Mouse (Mus musculus): ENCODE results near the gene Pgm5. TPM values are rescaled to one million over a fixed set of nuclear protein-coding genes. Genes with fewer than 3 reads are reported as not detected.

Gene Pgm5
- total and polyA plus RNA-seq, 3 experiments: not detected

DNA sequence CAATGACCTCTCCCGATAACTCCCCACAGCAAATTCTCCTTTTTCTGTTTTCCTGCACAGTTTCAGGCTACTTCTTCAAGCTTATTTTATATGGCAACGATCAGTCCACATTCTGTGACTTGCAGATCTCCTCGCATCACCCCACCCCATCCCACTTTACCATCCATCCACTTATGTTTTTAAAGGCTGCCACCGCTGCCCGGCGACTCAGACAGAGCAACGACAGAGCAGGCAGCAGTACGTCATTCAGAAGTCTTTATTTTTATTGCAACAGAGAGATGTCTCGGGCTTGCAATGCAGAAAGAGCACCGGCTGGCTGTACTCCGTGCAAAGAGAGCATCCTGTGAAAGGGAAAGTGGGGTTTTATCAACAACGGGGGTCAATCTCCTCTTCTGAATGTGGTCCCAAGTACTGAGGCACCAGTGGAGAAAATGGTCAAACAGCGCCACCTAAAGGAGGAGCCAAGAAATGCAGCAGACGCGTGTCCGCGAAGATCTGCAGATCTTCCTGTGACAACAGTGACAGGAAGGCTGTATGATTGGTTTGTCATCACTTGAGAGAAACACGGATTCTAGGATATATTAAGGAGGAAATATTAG, 9.5 kb upstream of the Pgm5 start:
- H3K4me1 ChIP-seq (ENCODE audit: control insufficient read depth in 1 of 2, insufficient read depth in 2 of 2, low read length in 2 of 2): no peaks in the 10 kb centered on the region
- no peaks in the 10 kb centered on the region for H3K9me3 ChIP-seq (replicated peaks; ENCODE audit: insufficient read depth, low read length)
- peaks cover 0 to 4% of the 10 kb centered on the region in 2 experiments; a peak in 3 of 4 replicates for H3K27me3 ChIP-seq (ENCODE audit: control insufficient read depth in 1 of 2, insufficient read depth in 2 of 2, low read length in 2 of 2)
- H3K4me3 ChIP-seq (ENCODE audit: control insufficient read depth in 1 of 2, insufficient read depth in 1 of 2, low read depth in 2 of 2, low read length in 2 of 2): no peak overlapping the region; a peak in 1 of 4 replicates
- peak; percentile 75 for DNase-seq (ENCODE audit: low read depth, low spot score)
- H3K9ac ChIP-seq (ENCODE audit: control insufficient read depth, low read depth, low read length, poor library complexity, severe bottlenecking): no peak overlapping the region
- H3K27ac ChIP-seq (ENCODE audit: control insufficient read depth, low read depth, low read length): no peak overlapping the region
- H3K36me3 ChIP-seq (ENCODE audit: control insufficient read depth in 1 of 2, insufficient read depth in 2 of 2, low read length in 2 of 2): no peaks in the 10 kb centered on the region
- TF ChIP-seq USF2 (IDR thresholded peaks at IDR 0.05; ENCODE audit: borderline replicate concordance in 1 of 2, insufficient read depth in 1 of 2, low read depth in 1 of 2, low read length in 2 of 2) (no peak), RAD21 (IDR thresholded peaks at IDR 0.05; ENCODE audit: low read depth, low read length) (peak; percentile 72), HCFC1 (IDR thresholded peaks at IDR 0.05; ENCODE audit: low read depth, low read length) (no peak), SMC3 (IDR thresholded peaks at IDR 0.05; ENCODE audit: low read depth, low read length) (peak; percentile 55), ZC3H11A (IDR thresholded peaks at IDR 0.05; ENCODE audit: low read depth, low read length) (peak; percentile 56), CTCF (IDR thresholded peaks at IDR 0.05 in 2 of 3, conservative IDR thresholded peaks at IDR 0.05 in 1 of 3; ENCODE audit: control insufficient read depth in 1 of 3, insufficient read depth in 1 of 3, low read depth in 2 of 3, low read length in 3 of 3, poor library complexity in 1 of 3, severe bottlenecking in 1 of 3) (peak; percentile 53 to 67 (median 66))
- H3K79me2 ChIP-seq (ENCODE audit: control insufficient read depth, insufficient read depth, low read length, poor library complexity): no peaks in the 10 kb centered on the region

DNA sequence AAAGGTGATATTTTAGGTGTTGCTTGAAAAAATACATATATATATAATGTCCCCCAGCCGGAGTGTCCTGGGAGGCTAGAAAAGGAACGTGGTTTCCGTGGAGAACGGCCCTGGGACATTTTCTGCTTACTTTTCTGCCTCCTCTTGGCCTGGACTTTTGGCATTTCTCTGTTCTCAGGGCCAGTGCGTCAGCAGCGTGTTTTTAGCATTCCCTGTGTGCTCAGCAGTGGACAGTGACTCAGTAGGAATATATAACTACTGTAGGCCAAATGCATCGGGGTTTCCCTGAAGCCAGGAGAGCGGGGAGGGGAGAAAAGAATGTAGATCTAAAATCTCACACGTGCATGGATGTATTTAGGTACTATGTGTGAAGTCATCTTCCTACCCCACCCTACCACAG, 3.8 kb upstream of the Pgm5 start:
- Histone ChIP-seq H3K4me1 (ENCODE audit: control insufficient read depth in 1 of 2, insufficient read depth in 2 of 2, low read length in 2 of 2) (no peaks in the 10 kb centered on the region), H3K9me3 (replicated peaks; ENCODE audit: insufficient read depth, low read length) (no peaks in the 10 kb centered on the region), H3K27ac (ENCODE audit: control insufficient read depth, low read depth, low read length) (no peak overlapping the region), H3K9ac (ENCODE audit: control insufficient read depth, low read depth, low read length, poor library complexity, severe bottlenecking) (no peak overlapping the region), H3K4me3 (ENCODE audit: control insufficient read depth in 1 of 2, insufficient read depth in 1 of 2, low read depth in 2 of 2, low read length in 2 of 2) (no peak overlapping the region), H3K79me2 (ENCODE audit: control insufficient read depth, insufficient read depth, low read length, poor library complexity) (no peaks in the 10 kb centered on the region), H3K36me3 (ENCODE audit: control insufficient read depth in 1 of 2, insufficient read depth in 2 of 2, low read length in 2 of 2) (no peaks in the 10 kb centered on the region), H3K27me3 (ENCODE audit: control insufficient read depth in 1 of 2, insufficient read depth in 2 of 2, low read length in 2 of 2) (peaks cover 0 to 4% of the 10 kb centered on the region in 2 experiments; a peak in 3 of 4 replicates)
- DNase-seq (ENCODE audit: low read depth, low spot score): no peak
- no peak for TF ChIP-seq TCF12 (IDR thresholded peaks at IDR 0.05; ENCODE audit: low read depth, low read length)
- TF ChIP-seq ETS1 (IDR thresholded peaks at IDR 0.05; ENCODE audit: low read depth, low read length): no peak
- no peak for TF ChIP-seq MEF2A (IDR thresholded peaks at IDR 0.05; ENCODE audit: extremely low read depth, insufficient replicate concordance, low read depth, low read length, poor library complexity, severe bottlenecking)
- TF ChIP-seq RCOR1 (IDR thresholded peaks at IDR 0.05; ENCODE audit: low read depth, low read length): no peak
- no peak for TF ChIP-seq POLR2AphosphoS2 (IDR thresholded peaks at IDR 0.05; ENCODE audit: low read length)
- TF ChIP-seq ELF1 (IDR thresholded peaks at IDR 0.05; ENCODE audit: low read depth, low read length): no peak
- no peak for TF ChIP-seq SMC3 (IDR thresholded peaks at IDR 0.05; ENCODE audit: low read depth, low read length)
- TF ChIP-seq MAZ (IDR thresholded peaks at IDR 0.05; ENCODE audit: low read depth, low read length): no peak
- no peak for TF ChIP-seq KAT2A (conservative IDR thresholded peaks at IDR 0.05; ENCODE audit: low read depth, low read length)
- TF ChIP-seq MAX (IDR thresholded peaks at IDR 0.05; ENCODE audit: low read length): no peak
- no peak for TF ChIP-seq MAFK (IDR thresholded peaks at IDR 0.05; ENCODE audit: borderline replicate concordance, low read depth, low read length)
- TF ChIP-seq ZC3H11A (IDR thresholded peaks at IDR 0.05; ENCODE audit: low read depth, low read length): no peak
- no peak for TF ChIP-seq E2F4 (IDR thresholded peaks at IDR 0.05; ENCODE audit: borderline replicate concordance, low read depth, low read length)
- no peak for TF ChIP-seq MYB (IDR thresholded peaks at IDR 0.05; ENCODE audit: low read depth, low read length)
- TF ChIP-seq SIN3A (IDR thresholded peaks at IDR 0.05; ENCODE audit: low read length): no peak
- no peak for TF ChIP-seq RAD21 (IDR thresholded peaks at IDR 0.05; ENCODE audit: low read depth, low read length)
- TF ChIP-seq JUND (IDR thresholded peaks at IDR 0.05; ENCODE audit: low read depth, low read length): no peak

Data from MEL (cell line).